Mouse (Mus musculus) hindbrain, postnatal 0 days (tissue): ENCODE results near the gene Tead1. TPM values are rescaled to one million over a fixed set of nuclear protein-coding genes. Genes with fewer than 3 reads are reported as not detected.

Experiments
- ATAC-seq: fragments of 200-750 bp; cut with Nextera tagmentation; 2 replicates; pipeline ENCODE4 v1.8.0; 2017; ENCODE audit warnings: mild to moderate bottlenecking, moderate TSS enrichment, moderate library complexity
- DNase-seq: peaks from one replicate; pipeline ENCODE4 v3.0.0-alpha.2; 2015; ENCODE audit warnings: low spot score
- H3K27ac ChIP-seq: fragments of 300-500 bp; sonication (generic); 2 replicates; pipeline ENCODE4 v1.5.1; 2014; ENCODE audit warnings: mild to moderate bottlenecking
- H3K27me3 ChIP-seq: fragments of 300-500 bp; sonication (generic); 2 replicates; pipeline ENCODE4 v1.6.1; 2014; ENCODE audit warnings: low read length, mixed read lengths; ENCODE audit not compliant: insufficient read depth
- H3K36me3 ChIP-seq: fragments of 300-500 bp; sonication (generic); 2 replicates; pipeline ENCODE4 v1.6.1; 2014; ENCODE audit warnings: low read length, mixed read lengths; ENCODE audit not compliant: insufficient read depth
- H3K4me1 ChIP-seq: fragments of 300-500 bp; sonication (generic); 2 replicates; pipeline ENCODE4 v1.6.1; 2014; ENCODE audit warnings: antibody characterized with exemption, low read length, mixed read lengths; ENCODE audit not compliant: insufficient read depth
- H3K4me2 ChIP-seq: fragments of 300-500 bp; sonication (generic); 2 replicates; pipeline ENCODE4 v1.6.1; 2014; ENCODE audit warnings: low read depth, mild to moderate bottlenecking, low read length, moderate library complexity, mixed read lengths
- H3K4me3 ChIP-seq: fragments of 300-500 bp; sonication (generic); 2 replicates; pipeline ENCODE4 v1.5.1; 2014; ENCODE audit warnings: low read length
- H3K9ac ChIP-seq: fragments of 300-500 bp; sonication (generic); replicated peaks from 2 replicates; pipeline ENCODE4 v1.6.1; 2014; ENCODE audit warnings: mild to moderate bottlenecking, low read length, moderate library complexity, mixed read lengths
- H3K9me3 ChIP-seq: fragments of 300-500 bp; sonication (generic); 2 replicates; pipeline ENCODE4 v1.6.1; 2016; ENCODE audit warnings: low read length, mixed read lengths
- CTCF ChIP-seq: IDR thresholded peaks from 2 replicates; pipeline ENCODE4 v1.5.1; 2016; ENCODE audit warnings: antibody characterized with exemption, control low read depth, low read depth
- WGBS: fragments of 180-500 bp; shearing (Covaris S2); extraction: QIAGEN DNeasy Blood & Tissue Kit; methylation state at CpG from one replicate; pipeline ENCODE4 v1.1.7; 2014; 5-methylcytosine and 5-hydroxymethylcytosine counted together
- polyA plus RNA-seq: library from polyadenylated mRNA; unstranded; fragments of >200 nt; fragmentation: Nextera tagmentation; extraction: Ambion mirVana; gene quantifications from 2 replicates; pipeline ENCODE4 v1.2.1, GENCODE M21; 2015
- total RNA-seq: library from RNA; depleted of rRNA; stranded (reverse); fragments of >200 nt; gene quantifications from 2 replicates; pipeline ENCODE4 v1.2.3, GENCODE M21; 2014

Tead1 gene
- total and polyA plus RNA-seq, 2 experiments from 2014 or later: 10.2 to 32.4 TPM

DNA sequence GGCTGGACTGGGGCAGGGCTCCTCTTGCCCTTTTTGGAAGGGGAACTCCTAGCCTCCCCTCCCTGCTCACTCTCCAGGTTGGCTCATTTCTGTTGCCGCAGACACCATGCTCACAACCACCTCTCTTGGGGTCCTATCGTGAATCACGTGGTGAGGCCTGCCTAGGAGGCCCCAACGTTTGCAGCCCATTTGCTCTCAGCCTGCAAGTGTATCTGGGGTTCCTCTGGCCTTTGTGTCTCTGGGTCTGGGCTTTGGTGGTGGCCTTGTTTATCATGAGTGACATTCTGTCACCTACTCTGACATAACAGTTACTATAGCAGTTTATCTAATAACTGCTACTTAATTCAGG, 41.8 kb downstream of the Tead1 start:
- Histone ChIP-seq H3K27me3 (no peaks in the 10 kb centered on the region), H3K4me1 (peaks cover 30% of the 10 kb centered on the region), H3K4me2 (peak overlapping the region; percentile 44), H3K9ac (no peak overlapping the region; the same call in 1 of the 2 replicates), H3K4me3 (no peak overlapping the region), H3K9me3 (no peaks in the 10 kb centered on the region), H3K27ac (peak overlapping the region; percentile 22; the same call in 1 of the 2 replicates), H3K36me3 (no peaks in the 10 kb centered on the region)
- WGBS: 11% methylated on average over 4 of the region's 4 CpGs
- DNase-seq (no peak), ATAC-seq (no peak; the same call in 1 of the 2 replicates)
- TF ChIP-seq CTCF: no peak

DNA sequence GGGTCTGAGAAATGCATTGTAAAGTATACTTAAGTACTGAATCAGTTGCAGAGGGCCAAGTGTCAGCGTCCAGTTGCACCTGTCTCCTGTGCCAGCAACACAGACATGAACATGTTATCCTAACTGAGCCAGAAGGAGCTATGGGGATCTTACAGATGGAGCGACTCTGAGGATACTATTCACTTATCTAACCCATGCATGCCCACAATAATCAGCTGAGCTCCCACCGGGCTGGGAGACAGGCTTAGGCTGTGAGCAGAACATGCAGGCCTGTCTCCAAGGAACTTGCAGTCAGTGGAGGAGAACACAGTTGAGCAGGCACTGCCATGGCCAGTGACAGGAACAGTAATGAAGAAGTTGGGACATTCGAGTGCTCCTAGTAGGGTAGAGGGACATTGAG, 42.7 kb downstream of the Tead1 start:
- H3K4me2 ChIP-seq: no peak overlapping the region
- peaks cover 30% of the 10 kb centered on the region for H3K4me1 ChIP-seq
- no peak overlapping the region for H3K4me3 ChIP-seq
- H3K27ac ChIP-seq: no peak overlapping the region
- ATAC-seq: no peak
- H3K36me3 ChIP-seq: no peaks in the 10 kb centered on the region
- no peak for TF ChIP-seq CTCF
- H3K9ac ChIP-seq: no peak overlapping the region
- no peaks in the 10 kb centered on the region for H3K27me3 ChIP-seq
- DNase-seq: no peak
- WGBS: 66% methylated on average over 4 of the region's 4 CpGs
- H3K9me3 ChIP-seq: no peaks in the 10 kb centered on the region

- Histone ChIP-seq H3K36me3 (no peaks in the 10 kb centered on the region), H3K27me3 (no peaks in the 10 kb centered on the region), H3K27ac (no peak overlapping the region), H3K4me3 (no peak overlapping the region), H3K9ac (no peak overlapping the region), H3K4me1 (peaks cover 8% of the 10 kb centered on the region; the same call in 1 of the 2 replicates), H3K9me3 (no peaks in the 10 kb centered on the region), H3K4me2 (no peak overlapping the region)
- 78% methylated on average over 2 of the region's 2 CpGs for WGBS
- DNase-seq (no peak), ATAC-seq (no peak)
- no peak for TF ChIP-seq CTCF
Measured at GRCm38 (mm10) chr7:112728399-112728798, 49.3 kb downstream of the Tead1 start.

DNA sequence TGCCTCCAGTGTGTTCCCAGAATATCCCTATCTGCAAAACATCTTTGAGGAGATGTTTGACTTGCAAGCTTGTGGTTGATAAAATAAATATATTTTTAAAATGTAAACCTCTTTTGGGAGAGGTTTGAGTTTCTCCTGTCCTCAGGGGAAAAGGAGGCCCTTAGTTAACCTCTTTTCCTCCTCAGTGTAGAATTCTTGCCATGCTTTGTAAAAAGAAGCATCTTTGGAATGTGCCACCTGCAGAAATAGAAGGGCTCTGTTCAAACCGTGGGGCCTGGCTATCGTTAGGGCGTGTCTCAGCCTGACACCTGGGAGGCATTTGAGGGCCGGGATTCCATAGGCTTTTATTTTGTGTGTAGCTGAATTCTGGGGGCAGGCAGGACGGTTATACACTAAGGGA, 51.1 kb downstream of the Tead1 start:
- no peak overlapping the region for H3K27ac ChIP-seq
- DNase-seq: no peak
- H3K4me1 ChIP-seq: peaks cover 8% of the 10 kb centered on the region; the same call in 1 of the 2 replicates
- TF ChIP-seq CTCF: no peak
- no peaks in the 10 kb centered on the region for H3K36me3 ChIP-seq
- H3K4me2 ChIP-seq: no peak overlapping the region
- WGBS: 72% methylated on average over 5 of the region's 5 CpGs
- no peaks in the 10 kb centered on the region for H3K9me3 ChIP-seq
- no peaks in the 10 kb centered on the region for H3K27me3 ChIP-seq
- H3K4me3 ChIP-seq: no peak overlapping the region
- no peak overlapping the region for H3K9ac ChIP-seq
- ATAC-seq: no peak

DNA sequence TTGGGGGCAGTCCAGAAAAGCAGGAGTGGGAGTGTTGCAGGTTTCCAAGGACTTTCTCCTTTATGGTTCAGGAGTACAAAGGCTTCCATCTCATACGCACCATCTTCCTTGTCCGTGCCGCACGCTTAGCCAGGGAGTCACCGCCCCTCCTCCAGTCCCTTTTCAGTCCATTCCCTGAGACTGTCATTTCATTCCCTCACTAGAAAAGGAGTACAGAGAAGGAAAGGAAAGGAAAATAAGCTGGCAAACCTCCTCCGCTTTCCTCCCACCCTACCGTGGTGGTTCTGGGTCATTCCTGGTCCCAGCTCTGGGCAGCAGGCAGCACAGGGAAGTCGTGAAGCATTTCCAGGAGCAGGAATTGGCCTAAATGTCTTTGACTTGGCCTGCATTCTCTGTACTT, 52.5 kb downstream of the Tead1 start:
- no peak overlapping the region for H3K4me3 ChIP-seq
- H3K9me3 ChIP-seq: no peaks in the 10 kb centered on the region
- peaks cover 3% of the 10 kb centered on the region; the same call in 1 of the 2 replicates for H3K4me1 ChIP-seq
- WGBS: 57% methylated on average over 8 of the region's 8 CpGs
- no peaks in the 10 kb centered on the region for H3K36me3 ChIP-seq
- no peaks in the 10 kb centered on the region for H3K27me3 ChIP-seq
- H3K27ac ChIP-seq: 0 out of 2 replicates have a peak overlapping the region, but pooled peaks have one; percentile 15
- ATAC-seq: no peak
- H3K4me2 ChIP-seq: no peak overlapping the region
- no peak for TF ChIP-seq CTCF
- H3K9ac ChIP-seq: no peak overlapping the region
- DNase-seq: no peak

DNA sequence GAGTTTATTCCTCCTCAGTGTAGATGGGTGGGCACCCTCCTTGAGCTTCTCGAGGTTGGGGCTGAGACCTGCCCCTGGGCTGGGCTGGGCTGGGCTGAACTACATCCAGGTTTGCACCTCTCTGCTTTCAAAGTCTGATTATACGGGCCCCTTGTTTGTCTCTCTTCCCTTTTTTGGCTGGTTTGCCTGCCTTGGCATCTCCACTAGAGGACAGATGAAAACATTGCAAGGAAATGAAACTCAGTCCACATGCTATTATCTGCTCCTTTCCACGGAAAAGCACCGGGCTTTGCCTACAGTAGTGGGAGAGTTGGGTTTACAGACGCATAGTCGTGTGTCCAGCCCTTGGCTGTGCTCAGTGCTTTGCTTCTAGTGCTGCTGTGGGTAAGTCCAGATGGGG, 60.1 kb downstream of the Tead1 start:
- H3K27me3 ChIP-seq: no peaks in the 10 kb centered on the region

GRCm38 (mm10) chr7:112741790-112742189, 62.7 kb downstream of the Tead1 start:
- Histone ChIP-seq H3K27me3 (no peaks in the 10 kb centered on the region), H3K4me3 (no peak overlapping the region), H3K4me2 (no peak overlapping the region), H3K9me3 (no peaks in the 10 kb centered on the region), H3K4me1 (peaks cover 21% of the 10 kb centered on the region; the same call in 1 of the 2 replicates), H3K36me3 (no peaks in the 10 kb centered on the region), H3K27ac (no peak overlapping the region; the same call in 1 of the 2 replicates), H3K9ac (0 out of 2 replicates have a peak overlapping the region, but pooled peaks have one; percentile 13)
- ATAC-seq (no peak), DNase-seq (no peak)
- TF ChIP-seq CTCF: no peak
- 31% methylated on average over 12 of the region's 12 CpGs for WGBS

More for the DNA sequence above, 60.1 kb downstream of the Tead1 start:
- ATAC-seq (no peak), DNase-seq (no peak)
- Histone ChIP-seq H3K9ac (no peak overlapping the region), H3K27ac (no peak overlapping the region), H3K36me3 (no peaks in the 10 kb centered on the region), H3K4me2 (no peak overlapping the region), H3K9me3 (no peaks in the 10 kb centered on the region), H3K4me3 (no peak overlapping the region), H3K4me1 (peaks cover 21% of the 10 kb centered on the region; the same call in 1 of the 2 replicates)
- 52% methylated on average over 6 of the region's 6 CpGs for WGBS
- TF ChIP-seq CTCF: peak; percentile 22; the same call in 1 of the 2 replicates
